Mouse (Mus musculus): ENCODE data around the gene 1700029P11Rik.

Gene 1700029P11Rik

DNA sequence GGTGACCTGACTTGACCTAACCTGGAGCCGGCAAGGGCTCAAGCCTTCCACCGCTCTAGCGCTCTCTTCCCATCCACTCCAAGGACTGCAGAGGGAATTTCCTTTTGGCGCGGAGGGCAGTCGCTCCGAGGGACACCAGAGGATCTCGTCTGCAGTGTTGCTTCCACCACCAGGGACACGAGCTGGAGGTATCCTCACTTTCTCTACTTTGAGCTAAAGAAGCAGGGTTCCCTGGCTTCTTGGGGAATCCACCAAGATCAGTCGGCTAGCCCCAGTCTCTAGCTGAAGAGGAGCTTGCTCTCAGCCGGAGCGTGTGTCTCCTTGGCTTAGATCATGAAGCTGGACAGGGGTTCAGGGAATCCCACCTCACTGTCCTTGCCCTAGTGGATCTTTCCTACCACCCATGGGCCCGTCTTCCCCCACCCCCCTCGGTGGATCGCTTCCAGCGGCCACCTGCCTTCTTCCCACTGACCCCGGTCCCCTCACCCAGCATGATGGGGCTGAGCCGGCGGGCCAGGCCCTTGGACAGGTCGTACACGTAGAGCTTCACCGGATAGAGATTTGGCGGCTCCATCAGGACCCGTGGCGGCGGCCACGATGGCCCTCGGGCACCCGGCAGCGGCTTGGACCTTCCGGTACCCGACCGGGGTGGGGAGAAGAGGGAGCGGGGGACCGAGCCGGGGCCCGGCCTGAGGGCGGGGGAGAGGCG is 35.2 kb downstream of the 1700029P11Rik start:
- DNase-seq = peak; percentile 35

DNA sequence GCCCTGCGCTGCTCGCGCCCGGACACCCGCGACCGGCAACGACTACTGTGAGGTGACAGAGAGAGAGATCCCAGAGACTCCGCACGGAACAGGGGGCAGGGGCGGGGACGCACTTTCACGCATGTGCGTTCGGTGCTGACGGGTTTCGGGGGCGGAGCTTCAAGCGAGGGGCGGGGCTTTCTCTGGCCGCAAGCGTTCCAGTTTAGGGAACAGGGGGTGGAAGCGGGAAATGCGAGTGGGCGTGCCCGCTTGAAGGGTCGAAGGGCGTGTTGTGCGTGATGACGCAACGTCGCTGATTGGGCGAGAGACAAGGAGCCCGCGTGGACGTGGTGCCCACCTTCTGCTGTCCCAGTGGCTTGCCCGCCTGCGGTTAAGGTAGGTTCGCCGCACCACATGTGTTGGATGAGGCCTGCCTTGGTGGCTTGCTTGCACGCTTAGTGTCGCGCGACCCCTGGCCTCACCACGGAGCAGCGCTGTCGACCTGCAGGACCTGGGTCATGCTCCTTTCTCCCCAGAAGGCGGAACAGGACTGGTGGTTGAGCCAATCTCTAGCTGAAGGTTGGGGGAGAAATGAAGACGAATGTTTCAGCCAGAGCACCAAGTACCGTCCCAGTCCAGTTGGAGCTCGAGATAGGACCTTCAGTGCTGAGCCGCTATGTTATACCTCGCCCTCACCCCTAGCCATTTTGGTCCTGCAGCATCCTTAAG is 35.9 kb downstream of the 1700029P11Rik start:
- peak; percentile 100 for DNase-seq

DNA sequence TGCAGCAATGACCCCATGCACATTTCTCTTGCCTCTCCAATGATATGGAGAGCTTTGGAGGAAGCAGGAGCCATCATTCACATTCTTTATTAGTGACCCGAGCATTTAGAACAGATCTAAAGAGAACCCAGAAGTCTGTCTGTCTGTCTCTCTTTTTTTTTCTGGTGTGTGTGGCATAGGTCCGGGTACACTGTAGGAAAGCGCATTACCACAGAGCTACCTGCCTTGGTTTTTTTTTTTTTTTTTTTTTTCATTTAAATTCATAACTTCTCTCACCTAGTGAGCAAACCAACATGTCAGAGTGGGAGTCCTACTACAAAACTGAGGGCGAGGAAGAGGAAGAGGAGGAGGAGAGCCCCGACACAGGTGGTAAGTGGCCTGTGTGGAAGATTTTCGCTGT is 36.5 kb downstream of the 1700029P11Rik start:
- no peak for DNase-seq

DNA sequence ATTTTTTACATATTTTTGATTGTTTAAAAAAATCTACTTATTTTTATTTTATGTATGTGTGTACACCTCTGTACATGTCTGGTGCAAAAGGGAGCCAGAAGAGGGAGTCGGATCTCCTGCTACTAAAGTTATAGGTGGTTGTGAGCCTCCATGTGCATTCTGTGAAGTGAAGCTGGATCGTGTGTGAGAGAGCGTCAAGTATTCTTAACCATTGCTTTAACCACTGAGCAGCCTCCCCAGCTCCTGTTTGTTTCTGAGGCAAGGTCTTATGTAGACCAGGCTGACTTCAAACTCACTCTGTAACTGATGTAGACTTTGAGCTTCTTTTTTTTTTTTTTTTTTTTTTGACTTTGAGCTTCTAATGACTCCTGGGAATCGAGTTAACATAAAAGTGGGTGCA is 37.1 kb downstream of the 1700029P11Rik start:
- DNase-seq = no peak

DNA sequence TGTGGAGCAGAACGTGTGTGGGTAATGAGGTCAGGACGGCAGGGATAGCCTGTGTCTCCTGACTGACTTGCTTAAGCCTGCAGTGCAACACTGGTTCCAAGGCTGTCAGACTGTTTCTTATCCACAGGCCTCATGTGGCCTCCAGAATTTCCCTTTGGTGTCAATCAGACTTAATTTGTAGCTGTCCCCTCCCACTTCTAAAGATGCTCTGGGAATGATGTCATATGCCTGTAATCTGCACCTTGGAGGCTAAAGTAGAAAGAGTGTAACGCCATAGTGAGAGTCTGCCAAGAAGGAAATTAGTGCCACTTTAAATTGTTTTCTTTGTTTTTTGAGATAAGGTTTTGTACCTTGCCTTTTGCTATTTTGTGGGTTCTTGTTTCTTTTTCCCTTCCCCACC is 38.9 kb downstream of the 1700029P11Rik start:
- DNase-seq = no peak

DNA sequence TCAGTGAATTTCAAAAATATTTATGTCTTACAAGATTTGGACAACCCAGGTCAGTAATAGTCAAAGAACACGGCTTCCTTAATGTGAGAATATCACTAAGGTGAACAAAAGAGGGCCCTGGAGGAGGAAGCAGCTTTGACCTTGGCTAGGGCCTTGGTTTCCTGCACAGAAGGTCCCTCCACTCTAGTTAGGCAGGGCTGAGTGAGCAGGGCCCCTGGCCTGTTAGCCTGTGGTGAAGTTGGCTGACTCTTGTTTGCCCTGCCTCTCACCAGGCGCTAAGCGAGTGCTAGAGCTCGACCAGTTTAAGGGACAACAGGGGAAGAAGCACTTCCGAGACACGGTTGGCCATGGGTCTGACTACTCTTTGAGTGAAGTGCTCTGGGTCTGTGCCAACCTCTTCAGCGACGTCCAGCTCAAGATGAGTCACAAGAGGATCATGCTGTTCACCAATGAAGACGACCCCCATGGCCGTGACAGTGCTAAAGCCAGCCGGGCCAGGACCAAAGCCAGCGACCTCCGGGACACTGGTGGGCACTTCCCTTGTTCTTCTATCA is 42.3 kb downstream of the 1700029P11Rik start:
- no peak for DNase-seq

DNA sequence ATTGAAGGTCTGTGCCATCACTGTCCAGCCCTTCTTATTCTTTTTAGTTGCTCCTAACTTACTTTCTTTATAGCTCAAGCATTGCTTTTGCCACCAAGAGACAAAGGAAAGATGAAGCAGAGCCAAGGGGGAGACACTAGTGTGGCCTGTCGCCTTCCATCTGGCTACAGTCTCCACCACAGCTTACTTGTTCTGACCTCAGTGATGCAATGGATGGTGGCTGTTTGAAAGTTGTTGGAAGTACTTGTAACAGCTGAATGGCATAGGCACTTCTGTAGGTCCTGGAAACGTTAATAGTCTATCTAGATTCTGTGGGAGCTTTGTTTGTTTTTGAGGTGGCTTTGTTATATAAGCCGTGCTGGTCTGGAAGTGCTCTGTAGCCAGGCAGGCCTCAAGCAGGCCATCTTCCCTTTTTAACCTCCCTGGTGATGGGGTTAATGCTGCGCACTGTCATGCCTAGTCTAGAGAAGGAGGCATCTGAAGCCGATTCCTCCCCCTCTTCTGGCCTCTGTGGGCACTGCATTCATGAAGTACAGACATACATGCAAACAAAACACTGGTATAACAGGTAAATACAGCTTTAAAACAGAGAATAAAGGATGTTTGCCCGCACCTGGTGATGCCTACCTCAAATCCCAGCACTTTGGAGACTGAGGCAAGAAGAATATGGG is 43.8 kb downstream of the 1700029P11Rik start:
- no peak for DNase-seq

DNA sequence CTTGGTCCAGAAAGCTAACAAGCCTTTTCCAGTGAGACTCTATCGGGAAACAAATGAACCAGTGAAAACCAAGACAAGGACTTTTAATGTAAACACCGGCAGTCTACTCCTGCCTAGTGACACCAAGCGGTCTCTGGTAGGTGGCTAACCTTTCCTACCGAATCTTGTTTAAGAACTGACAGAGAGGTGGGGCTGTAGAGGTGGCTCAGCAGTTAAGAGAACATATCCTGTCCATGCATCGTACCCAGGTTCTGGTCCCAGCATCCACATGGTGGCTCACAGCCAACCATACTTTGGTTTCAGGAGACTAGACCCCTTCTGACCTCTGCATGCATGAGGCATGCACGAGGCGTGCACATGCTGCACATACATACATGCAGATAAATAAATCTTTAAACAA is 46.9 kb downstream of the 1700029P11Rik start:
- DNase-seq = no peak

DNA sequence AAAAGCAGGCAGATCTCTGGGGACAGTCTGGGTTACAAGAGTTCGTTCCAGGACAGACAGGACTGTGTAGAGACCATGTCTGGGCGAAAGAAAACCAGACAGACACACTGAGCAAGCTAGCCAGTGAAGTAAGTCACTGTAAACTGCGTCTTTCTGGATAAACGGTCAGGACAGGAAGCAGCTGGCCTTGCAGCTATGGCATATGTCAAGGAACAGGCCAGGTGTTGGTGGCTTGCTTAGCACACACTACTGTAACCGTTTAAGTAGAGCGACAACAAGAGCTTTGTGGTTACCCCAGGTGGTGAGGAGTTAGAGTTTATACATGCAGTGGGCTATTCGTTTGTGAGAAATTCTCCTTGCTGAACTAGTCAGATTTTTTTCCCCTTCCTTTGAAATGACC is 47.4 kb downstream of the 1700029P11Rik start:
- DNase-seq = no peak

Data from right cerebral cortex, adult 18-20 months (tissue).